Comparison of ENCODE assay signal across 24 mouse cellular contexts in the genomic region with DNA sequence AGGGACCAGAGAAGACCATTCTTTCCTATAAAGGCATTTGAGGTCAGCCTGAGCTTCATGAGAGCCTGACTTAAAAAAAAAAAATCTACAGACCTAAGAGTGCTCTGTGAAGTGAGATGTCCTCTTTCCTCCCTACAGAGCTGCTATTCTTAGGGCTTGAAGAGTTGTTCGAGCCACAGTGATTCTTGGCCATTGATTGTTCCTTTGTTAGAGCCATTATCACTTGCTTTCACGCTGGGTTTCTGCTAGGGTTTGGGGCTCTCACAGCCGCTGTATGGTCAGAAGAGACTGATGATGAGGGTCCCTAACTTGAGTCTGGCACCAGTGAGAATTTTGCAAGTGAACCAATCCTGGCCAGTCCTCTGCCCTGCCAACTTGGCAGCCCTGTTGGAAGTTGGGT.
"Had no signal": no experiment of that assay in that cellular context is flagged by ENCODE, and none has a peak within 500 bp of the region (broad histone marks: within the 10 kb centered on the region; RNA-seq: fewer than 3 reads in every experiment).

No protein-coding gene starts in this region.

- H3K4me3 ChIP-seq: heart, adult 2 months; heart, embryonic 13.5 days; heart, embryonic 15.5 days; hindbrain, embryonic 13.5 days; hindbrain, embryonic 15.5 days; layer of hippocampus, adult 2 months; left cerebral cortex, adult 2 months; limb, embryonic 10.5 days; limb, embryonic 12.5 days; liver, embryonic 13.5 days had no signal

- DNase-seq: gastrocnemius, postnatal 14 days; gastrocnemius, postnatal 36 days; heart, adult 11 months; heart, adult 2 months; heart, postnatal 14 days; heart, postnatal 36 days; kidney, adult 11 months; kidney, postnatal 10 days; kidney, postnatal 25 days; kidney, postnatal 4 days; liver; liver, embryonic 13.5 days had no signal

- H3K9ac ChIP-seq: heart, embryonic 13.5 days; heart, embryonic 15.5 days; hindbrain, embryonic 13.5 days; hindbrain, embryonic 15.5 days; limb, embryonic 12.5 days; liver, embryonic 13.5 days had no signal

- H3K36me3 ChIP-seq: limb, embryonic 10.5 days; liver, embryonic 13.5 days had no signal

- H3K9me3 ChIP-seq: heart, embryonic 13.5 days; heart, embryonic 15.5 days; hindbrain, embryonic 13.5 days; hindbrain, embryonic 15.5 days; limb, embryonic 10.5 days; limb, embryonic 12.5 days; liver, embryonic 13.5 days had no signal

- ATAC-seq: hindbrain, postnatal 0 days; intestine, embryonic 16.5 days had no signal

- H3K27ac ChIP-seq: heart, adult 2 months; heart, embryonic 13.5 days; heart, embryonic 15.5 days; hindbrain, embryonic 13.5 days; hindbrain, embryonic 15.5 days; hindbrain, postnatal 0 days; layer of hippocampus, adult 2 months; left cerebral cortex, adult 2 months; limb, embryonic 10.5 days; limb, embryonic 12.5 days; liver, embryonic 13.5 days had no signal

- H3K4me2 ChIP-seq: heart, embryonic 11.5 days; heart, embryonic 13.5 days; heart, embryonic 15.5 days; hindbrain, embryonic 13.5 days; hindbrain, embryonic 15.5 days; limb, embryonic 12.5 days; liver, embryonic 11.5 days; liver, embryonic 13.5 days had no signal

- H3K27me3 ChIP-seq: heart, embryonic 13.5 days; heart, embryonic 15.5 days; hindbrain, embryonic 13.5 days; hindbrain, embryonic 15.5 days; limb, embryonic 12.5 days; liver, embryonic 13.5 days had no signal
